13 mouse cellular contexts compared by ENCODE assay signal in genomic region chr11:53839147-53839546, GRCm38 (mm10). TPM values are rescaled to one million over a fixed set of nuclear protein-coding genes. Genes with fewer than 3 reads are reported as not detected.
DNase-seq lines count a peak whose midpoint lies in the region; ATAC-seq and TF ChIP-seq lines count a peak whose summit lies in the region.
"Had no signal": no experiment of that assay in that cellular context is flagged by ENCODE, and none has a peak within 500 bp of the region (broad histone marks: within the 10 kb centered on the region; RNA-seq: fewer than 3 reads in every experiment).

No protein-coding gene starts in this region.

- H3K9ac ChIP-seq in lung, embryonic 16.5 days (ENCODE audit: low read length) = no peak overlapping the region
- H3K9ac ChIP-seq in midbrain, embryonic 11.5 days (ENCODE audit: low read length) = no peak overlapping the region
- H3K9ac ChIP-seq: forebrain, postnatal 0 days; limb, embryonic 15.5 days; neural tube, embryonic 15.5 days had no signal

- H3K27ac ChIP-seq in lung, embryonic 16.5 days (ENCODE audit: low read length) = peak overlapping the region; percentile 52
- no peak overlapping the region for H3K27ac ChIP-seq in midbrain, embryonic 11.5 days (ENCODE audit: low read depth, low read length)
- H3K27ac ChIP-seq: hindbrain, postnatal 0 days; limb, embryonic 15.5 days; neural tube, embryonic 15.5 days had no signal

- no peak for TF ChIP-seq POLR2A in lung, adult 2 months (IDR thresholded peaks at IDR 0.05; ENCODE audit: borderline replicate concordance, extremely low read depth, low read depth, low read length)

- no peak for TF ChIP-seq CTCF in lung, adult 2 months (IDR thresholded peaks at IDR 0.05; ENCODE audit: insufficient read depth, low read length)

- no peak for DNase-seq in lung, adult 2 months
- DNase-seq in spleen, postnatal 36 days (ENCODE audit: low spot score in 2 of 2) = peak; percentile 64 to 68
- no peak for DNase-seq in adrenal gland, adult 2 months
- DNase-seq in kidney, postnatal 10 days = no peak
- DNase-seq in midbrain, embryonic 11.5 days (ENCODE audit: low spot score, missing footprints) = no peak
- DNase-seq: adrenal gland, adult 8-10 months; cerebellum, adult 18-20 months; forebrain, postnatal 0 days had no signal

- no peaks in the 10 kb centered on the region for H3K27me3 ChIP-seq in lung, embryonic 16.5 days (ENCODE audit: control insufficient read depth, insufficient read depth, low read depth, low read length)
- H3K27me3 ChIP-seq in midbrain, embryonic 11.5 days (ENCODE audit: control insufficient read depth, insufficient read depth, low read length) = no peaks in the 10 kb centered on the region
- H3K27me3 ChIP-seq: limb, embryonic 15.5 days; neural tube, embryonic 15.5 days had no signal

- 54% methylated on average over 6 of the region's 6 CpGs for WGBS in lung, embryonic 16.5 days
- WGBS in lung, adult 2 months = 79% methylated on average over 6 of the region's 6 CpGs
- 78% methylated on average over 6 of the region's 6 CpGs for WGBS in midbrain, embryonic 11.5 days

- no peak overlapping the region for H3K4me2 ChIP-seq in lung, embryonic 16.5 days (ENCODE audit: low read depth, low read length)
- H3K4me2 ChIP-seq in midbrain, embryonic 11.5 days = no peak overlapping the region
- H3K4me2 ChIP-seq: limb, embryonic 15.5 days; neural tube, embryonic 15.5 days had no signal

- H3K4me3 ChIP-seq in lung, embryonic 16.5 days (ENCODE audit: low read length) = no peak overlapping the region
- H3K4me3 ChIP-seq in lung, adult 2 months (replicated peaks; ENCODE audit: extremely low read depth, low read depth, low read length) = no peak overlapping the region
- no peak overlapping the region for H3K4me3 ChIP-seq in midbrain, embryonic 11.5 days (ENCODE audit: low read depth, low read length)
- H3K4me3 ChIP-seq: limb, embryonic 15.5 days; neural tube, embryonic 15.5 days had no signal

- no peaks in the 10 kb centered on the region for H3K36me3 ChIP-seq in lung, embryonic 16.5 days (ENCODE audit: control insufficient read depth, insufficient read depth, low read length)
- H3K36me3 ChIP-seq in midbrain, embryonic 11.5 days (ENCODE audit: control insufficient read depth, insufficient read depth, low read length) = no peaks in the 10 kb centered on the region
- H3K36me3 ChIP-seq: limb, embryonic 15.5 days; neural tube, embryonic 15.5 days had no signal

- peaks cover 4% of the 10 kb centered on the region; the same call in 1 of the 2 replicates for H3K4me1 ChIP-seq in lung, embryonic 16.5 days (replicated peaks; ENCODE audit: control insufficient read depth, insufficient read depth, low read length)
- H3K4me1 ChIP-seq in lung, adult 2 months (ENCODE audit: control insufficient read depth, insufficient read depth, low read length) = 0 out of 2 replicates have a peak, but pooled peaks cover 8% of the 10 kb centered on the region
- no peaks in the 10 kb centered on the region for H3K4me1 ChIP-seq in midbrain, embryonic 11.5 days (ENCODE audit: control insufficient read depth, insufficient read depth, low read length)
- H3K4me1 ChIP-seq: neural tube, embryonic 15.5 days had no signal

- ATAC-seq in lung, embryonic 16.5 days (ENCODE audit: low read depth) = no peak
- ATAC-seq in hematopoietic stem cell, adult 5-6 weeks (replicated peaks in 1 of 2; ENCODE audit: insufficient read depth in 1 of 2, low FRiP score in 2 of 2, low TSS enrichment in 1 of 2, low read depth in 1 of 2, poor library complexity in 2 of 2, severe bottlenecking in 2 of 2) = peak; percentile 42 to 63
- no peak for ATAC-seq in midbrain, embryonic 11.5 days (ENCODE audit: low FRiP score)
- ATAC-seq: forebrain, postnatal 0 days; hindbrain, postnatal 0 days had no signal

- H3K9me3 ChIP-seq in lung, embryonic 16.5 days (ENCODE audit: control insufficient read depth, low read length) = no peaks in the 10 kb centered on the region
- no peaks in the 10 kb centered on the region for H3K9me3 ChIP-seq in midbrain, embryonic 11.5 days (ENCODE audit: control insufficient read depth, low read length)
- H3K9me3 ChIP-seq: limb, embryonic 15.5 days; neural tube, embryonic 15.5 days had no signal

RNA-seq across cellular contexts. Expression of gene Gm12216, which starts 19.9 kb away (rescaled TPM):
- polyA plus RNA-seq in lung, embryonic 16.5 days (2015; fragmentation: Nextera tagmentation; extraction: Ambion mirVana) = 1.8 and 2.4 TPM in 2 replicates
- polyA plus RNA-seq in lung, adult 2 months (2012; rRNA removed) = 19.8 and 28.7 TPM in 2 replicates
- total RNA-seq in hematopoietic stem cell, adult 5-6 weeks (2017) = 10.5 and 15.1 TPM in 2 replicates
- total RNA-seq in adrenal gland, adult 2 months (2021) = 10 to 100 TPM in 1 of 2 experiments, 1 to 10 TPM in 1; 8.4 to 10.8 TPM
- 8.4 and 9.6 TPM in 2 replicates for polyA plus RNA-seq in adrenal gland, adult 2 months (2012; rRNA removed)
- 0.25 TPM in 1 of 2 replicates, not detected in the other for polyA plus RNA-seq in midbrain, embryonic 11.5 days (2014; fragmentation: Nextera tagmentation; extraction: Ambion mirVana)
- total RNA-seq: forebrain, postnatal 0 days; hindbrain, postnatal 0 days had no signal

RNA-seq across cellular contexts. Expression of gene Slc22a5, which starts 52.3 kb away (rescaled TPM):
- polyA plus RNA-seq in lung, embryonic 16.5 days (2015; fragmentation: Nextera tagmentation; extraction: Ambion mirVana) = 9.1 and 9.7 TPM in 2 replicates
- 22.4 and 23.0 TPM in 2 replicates for polyA plus RNA-seq in lung, adult 2 months (2012; rRNA removed)
- total RNA-seq in hematopoietic stem cell, adult 5-6 weeks (2017) = 9.9 and 20.4 TPM in 2 replicates
- total RNA-seq in adrenal gland, adult 2 months (2021) = 10 to 100 TPM; 38.8 to 41.9 TPM
- 39.3 TPM in 2 replicates for polyA plus RNA-seq in adrenal gland, adult 2 months (2012; rRNA removed)
- polyA plus RNA-seq in midbrain, embryonic 11.5 days (2014; fragmentation: Nextera tagmentation; extraction: Ambion mirVana) = 7.9 and 8.1 TPM in 2 replicates

Comparison
In these comparisons a context has a peak if more than half of its experiments do, and no peak if none do; other contexts are left out.
1. ATAC-seq: peak in hematopoietic stem cell, adult 5-6 weeks (2 of 2); none in lung, embryonic 16.5 days (single experiment) and midbrain, embryonic 11.5 days (single experiment).
2. DNase-seq: peak in spleen, postnatal 36 days (2 of 2); none in lung, adult 2 months (single experiment), adrenal gland, adult 2 months (single experiment), kidney, postnatal 10 days (single experiment) and midbrain, embryonic 11.5 days (single experiment).